Mouse (Mus musculus): ENCODE data around the gene Lbp. TPM values are rescaled to one million over a fixed set of nuclear protein-coding genes. Genes with fewer than 3 reads are reported as not detected.

Gene Lbp
- polyA plus RNA-seq, 1 experiment from 2014 or later = 8.2 TPM

- 86% methylated on average over 4 of the region's 4 CpGs for WGBS
- H3K27me3 ChIP-seq (replicated peaks) = no peaks in the 10 kb centered on the region
- no peaks in the 10 kb centered on the region for H3K9me3 ChIP-seq
- no peak overlapping the region for H3K9ac ChIP-seq
- H3K36me3 ChIP-seq = no peaks in the 10 kb centered on the region
- no peak overlapping the region for H3K4me2 ChIP-seq
- no peak overlapping the region for H3K27ac ChIP-seq
- ATAC-seq (ENCODE audit: insufficient read depth, low FRiP score, low read depth) = no peak
- H3K4me1 ChIP-seq = no peaks in the 10 kb centered on the region
- no peak overlapping the region for H3K4me3 ChIP-seq (replicated peaks)
Measured at GRCm38 (mm10) chr2:158279656-158280055, 26.6 kb upstream of the Lbp start.

- no peaks in the 10 kb centered on the region for H3K9me3 ChIP-seq
- H3K27ac ChIP-seq = no peak overlapping the region
- no peaks in the 10 kb centered on the region for H3K27me3 ChIP-seq (replicated peaks)
- H3K36me3 ChIP-seq = no peaks in the 10 kb centered on the region
- H3K4me1 ChIP-seq = no peaks in the 10 kb centered on the region
- no peak overlapping the region for H3K4me3 ChIP-seq (replicated peaks)
- H3K9ac ChIP-seq = no peak overlapping the region
- no peak for ATAC-seq (ENCODE audit: insufficient read depth, low FRiP score, low read depth)
- H3K4me2 ChIP-seq = no peak overlapping the region
- WGBS = 56% methylated on average over 16 of the region's 16 CpGs
Measured at GRCm38 (mm10) chr2:158281497-158282205, 24.6 kb upstream of the Lbp start.

- no peaks in the 10 kb centered on the region for H3K36me3 ChIP-seq
- 69% methylated on average over 7 of the region's 7 CpGs for WGBS
- ATAC-seq (ENCODE audit: insufficient read depth, low FRiP score, low read depth) = no peak
Measured at GRCm38 (mm10) chr2:158283136-158283535, 23.2 kb upstream of the Lbp start.

GRCm38 (mm10) chr2:158283771-158284170, 22.5 kb upstream of the Lbp start:
- H3K4me1 ChIP-seq = no peaks in the 10 kb centered on the region
- no peaks in the 10 kb centered on the region for H3K36me3 ChIP-seq
- no peak for ATAC-seq (ENCODE audit: insufficient read depth, low FRiP score, low read depth)
- no peak overlapping the region for H3K4me2 ChIP-seq
- no peak overlapping the region for H3K9ac ChIP-seq
- no peak overlapping the region for H3K4me3 ChIP-seq (replicated peaks)
- no peak overlapping the region for H3K27ac ChIP-seq
- 71% methylated on average over 6 of the region's 6 CpGs for WGBS
- no peaks in the 10 kb centered on the region for H3K9me3 ChIP-seq
- no peaks in the 10 kb centered on the region for H3K27me3 ChIP-seq (replicated peaks)

More at GRCm38 (mm10) chr2:158283136-158283535, 23.2 kb upstream of the Lbp start:
- H3K4me3 ChIP-seq (replicated peaks) = no peak overlapping the region
- no peak overlapping the region for H3K27ac ChIP-seq
- no peaks in the 10 kb centered on the region for H3K4me1 ChIP-seq
- H3K9me3 ChIP-seq = no peaks in the 10 kb centered on the region
- no peaks in the 10 kb centered on the region for H3K27me3 ChIP-seq (replicated peaks)
- no peak overlapping the region for H3K9ac ChIP-seq
- H3K4me2 ChIP-seq = no peak overlapping the region

- Histone ChIP-seq H3K27me3 (replicated peaks) (no peaks in the 10 kb centered on the region), H3K9me3 (no peaks in the 10 kb centered on the region), H3K4me2 (no peak overlapping the region), H3K4me3 (replicated peaks) (no peak overlapping the region), H3K36me3 (no peaks in the 10 kb centered on the region), H3K27ac (no peak overlapping the region), H3K9ac (no peak overlapping the region), H3K4me1 (no peaks in the 10 kb centered on the region)
- WGBS = 26% methylated on average over 11 of the region's 11 CpGs
- ATAC-seq (ENCODE audit: insufficient read depth, low FRiP score, low read depth) = no peak
Measured at GRCm38 (mm10) chr2:158284571-158284970, 21.7 kb upstream of the Lbp start.

- ATAC-seq (ENCODE audit: insufficient read depth, low FRiP score, low read depth) = no peak
- no peak overlapping the region for H3K4me3 ChIP-seq (replicated peaks)
- no peak overlapping the region for H3K9ac ChIP-seq
- WGBS = 60% methylated on average over 5 of the region's 6 CpGs
- H3K9me3 ChIP-seq = no peaks in the 10 kb centered on the region
- H3K27me3 ChIP-seq (replicated peaks) = no peaks in the 10 kb centered on the region
- no peak overlapping the region for H3K27ac ChIP-seq
- H3K36me3 ChIP-seq = no peaks in the 10 kb centered on the region
- no peak overlapping the region for H3K4me2 ChIP-seq
- no peaks in the 10 kb centered on the region for H3K4me1 ChIP-seq
Measured at GRCm38 (mm10) chr2:158285655-158286054, 20.6 kb upstream of the Lbp start.

- no peak for ATAC-seq (ENCODE audit: insufficient read depth, low FRiP score, low read depth)
- 59% methylated on average over 9 of the region's 9 CpGs for WGBS
- H3K9me3 ChIP-seq = no peaks in the 10 kb centered on the region
Measured at GRCm38 (mm10) chr2:158295700-158296099, 10.6 kb upstream of the Lbp start.

GRCm38 (mm10) chr2:158299203-158299602, 7.1 kb upstream of the Lbp start:
- no peak overlapping the region for H3K27ac ChIP-seq
- no peaks in the 10 kb centered on the region for H3K27me3 ChIP-seq (replicated peaks)
- no peaks in the 10 kb centered on the region for H3K9me3 ChIP-seq
- WGBS = 91% methylated on average over 3 of the region's 3 CpGs
- H3K4me2 ChIP-seq = no peak overlapping the region
- no peak overlapping the region for H3K9ac ChIP-seq
- no peak overlapping the region for H3K4me3 ChIP-seq (replicated peaks)
- H3K4me1 ChIP-seq = no peaks in the 10 kb centered on the region
- ATAC-seq (ENCODE audit: insufficient read depth, low FRiP score, low read depth) = no peak
- H3K36me3 ChIP-seq = no peaks in the 10 kb centered on the region

More at GRCm38 (mm10) chr2:158295700-158296099, 10.6 kb upstream of the Lbp start:
- Histone ChIP-seq H3K36me3 (no peaks in the 10 kb centered on the region), H3K4me1 (no peaks in the 10 kb centered on the region), H3K9ac (no peak overlapping the region), H3K4me3 (replicated peaks) (no peak overlapping the region), H3K27me3 (replicated peaks) (no peaks in the 10 kb centered on the region), H3K4me2 (no peak overlapping the region), H3K27ac (no peak overlapping the region)

GRCm38 (mm10) chr2:158299731-158300130, 6.6 kb upstream of the Lbp start:
- no peak overlapping the region for H3K4me3 ChIP-seq (replicated peaks)
- WGBS = 78% methylated on average over 4 of the region's 4 CpGs

GRCm38 (mm10) chr2:158302807-158303206, 3.5 kb upstream of the Lbp start:
- Histone ChIP-seq H3K4me1 (0 out of 2 replicates have a peak, but pooled peaks cover 6% of the 10 kb centered on the region), H3K9me3 (no peaks in the 10 kb centered on the region), H3K27ac (no peak overlapping the region), H3K36me3 (no peaks in the 10 kb centered on the region), H3K4me3 (replicated peaks) (no peak overlapping the region), H3K27me3 (replicated peaks) (no peaks in the 10 kb centered on the region), H3K4me2 (no peak overlapping the region), H3K9ac (no peak overlapping the region)
- ATAC-seq (ENCODE audit: insufficient read depth, low FRiP score, low read depth) = no peak
- WGBS = 63% methylated on average over 3 of the region's 3 CpGs

More at GRCm38 (mm10) chr2:158299731-158300130, 6.6 kb upstream of the Lbp start:
- no peak overlapping the region for H3K4me2 ChIP-seq
- no peaks in the 10 kb centered on the region for H3K9me3 ChIP-seq
- ATAC-seq (ENCODE audit: insufficient read depth, low FRiP score, low read depth) = no peak
- no peaks in the 10 kb centered on the region for H3K4me1 ChIP-seq
- H3K27me3 ChIP-seq (replicated peaks) = no peaks in the 10 kb centered on the region
- no peaks in the 10 kb centered on the region for H3K36me3 ChIP-seq
- H3K27ac ChIP-seq = no peak overlapping the region
- H3K9ac ChIP-seq = no peak overlapping the region

GRCm38 (mm10) chr2:158306696-158307049, 380 bp downstream of the Lbp start:
- Histone ChIP-seq H3K4me2 (peak overlapping the region; percentile 3; the same call in 1 of the 2 replicates), H3K36me3 (no peaks in the 10 kb centered on the region), H3K27ac (peak overlapping the region; percentile 28; the same call in 1 of the 2 replicates), H3K27me3 (replicated peaks) (no peaks in the 10 kb centered on the region), H3K9me3 (no peaks in the 10 kb centered on the region), H3K4me3 (replicated peaks) (no peak overlapping the region), H3K9ac (no peak overlapping the region), H3K4me1 (0 out of 2 replicates have a peak, but pooled peaks cover 6% of the 10 kb centered on the region)
- WGBS = 34% methylated on average over 6 of the region's 6 CpGs
- ATAC-seq (ENCODE audit: insufficient read depth, low FRiP score, low read depth) = no peak

GRCm38 (mm10) chr2:158308276-158308675, 2.0 kb downstream of the Lbp start:
- Histone ChIP-seq H3K9me3 (no peaks in the 10 kb centered on the region), H3K36me3 (no peaks in the 10 kb centered on the region), H3K27ac (no peak overlapping the region), H3K4me2 (no peak overlapping the region), H3K4me1 (0 out of 2 replicates have a peak, but pooled peaks cover 6% of the 10 kb centered on the region), H3K27me3 (replicated peaks) (no peaks in the 10 kb centered on the region), H3K9ac (no peak overlapping the region), H3K4me3 (replicated peaks) (no peak overlapping the region)
- no peak for ATAC-seq (ENCODE audit: insufficient read depth, low FRiP score, low read depth)
- 53% methylated on average over 5 of the region's 5 CpGs for WGBS
